Mouse (Mus musculus) C2C12 (cell line): ENCODE results near the gene Arhgap8. TPM values are rescaled to one million over a fixed set of nuclear protein-coding genes. Genes with fewer than 3 reads are reported as not detected.
A peak's percentile ranks its signal among the peaks of the same experiment; 100 is the strongest.

ENCODE experiments used
- H3K27me3 ChIP-seq: one replicate; pipeline ENCODE4 v1.6.1; 2011; ENCODE audit not compliant: control insufficient read depth, insufficient read depth, insufficient read length
- H3K36me3 ChIP-seq: one replicate; pipeline ENCODE4 v1.6.1; 2011; ENCODE audit not compliant: control insufficient read depth, insufficient read depth
- H3K4me3 ChIP-seq: one replicate; pipeline ENCODE4 v1.5.1; 2011; ENCODE audit warnings: mild to moderate bottlenecking, control low read depth; ENCODE audit not compliant: poor library complexity, insufficient read depth, severe bottlenecking
- H3K79me2 ChIP-seq: one replicate; pipeline ENCODE4 v1.6.1; 2011; ENCODE audit not compliant: control insufficient read depth, insufficient read depth
- H3K79me3 ChIP-seq: one replicate; pipeline ENCODE4 v1.6.1; 2011; ENCODE audit warnings: low read depth, control low read depth
- H3ac ChIP-seq: one replicate; pipeline ENCODE3; 2011; ENCODE audit warnings: low read depth; ENCODE audit not compliant: control insufficient read depth, insufficient read length
- CEBPB ChIP-seq: IDR thresholded peaks from one replicate; pipeline ENCODE4 v1.6.1; 2011; ENCODE audit warnings: low read depth, mild to moderate bottlenecking, control low read depth, moderate library complexity
- CTCF ChIP-seq: IDR thresholded peaks from one replicate; pipeline ENCODE4 v1.5.1; 2011; ENCODE audit not compliant: control insufficient read depth, insufficient read depth, insufficient read length
- FOSL1 ChIP-seq: IDR thresholded peaks from one replicate; pipeline ENCODE4 v1.8.0; 2011; ENCODE audit warnings: mild to moderate bottlenecking, low read length; ENCODE audit not compliant: poor library complexity, insufficient read depth, severe bottlenecking
- MAX ChIP-seq: IDR thresholded peaks from one replicate; pipeline ENCODE4 v1.6.1; 2011; ENCODE audit warnings: mild to moderate bottlenecking, control low read depth
- MYOD1 ChIP-seq: IDR thresholded peaks from one replicate; pipeline ENCODE4 v1.6.1; 2011; ENCODE audit warnings: low read depth; ENCODE audit not compliant: control insufficient read depth, insufficient read length
- MYOG ChIP-seq: IDR thresholded peaks from one replicate; pipeline ENCODE4 v1.6.1; 2011; ENCODE audit not compliant: control insufficient read depth, insufficient read length; ENCODE audit errors: extremely low read depth
- USF1 ChIP-seq: IDR thresholded peaks from one replicate; pipeline ENCODE4 v1.6.1; 2011; ENCODE audit warnings: low read depth, mild to moderate bottlenecking, control low read depth, moderate library complexity
- polyA plus RNA-seq: library from polyadenylated mRNA; unstranded; fragments of >200 nt; fragmentation: generic; extraction: Trizol; gene quantifications from one replicate; pipeline ENCODE4 v1.2.1, GENCODE M21; 2012; ENCODE audit warnings: missing spikeins

Gene Arhgap8
- polyA plus RNA-seq, 1 experiment = not detected

DNA sequence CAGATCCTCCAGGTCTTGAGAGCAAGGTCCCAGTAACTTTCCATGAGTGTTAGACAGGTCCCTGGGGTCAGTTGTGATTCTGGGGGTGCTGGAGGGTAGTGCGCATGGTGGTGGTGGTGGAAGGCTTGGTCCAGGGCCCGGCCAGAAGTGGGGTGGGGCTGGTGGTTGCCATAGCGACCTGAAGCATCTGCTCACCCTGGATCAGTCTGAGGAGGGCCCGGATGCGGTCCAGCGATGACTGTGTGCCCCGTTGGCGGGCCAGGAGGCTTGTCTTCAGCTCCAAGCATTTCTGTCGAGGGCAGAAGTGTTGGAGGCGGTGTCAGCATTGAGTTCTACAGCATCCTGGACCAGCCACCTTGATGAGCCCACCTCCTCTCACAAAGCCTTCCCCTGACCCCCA lies 67.3 kb downstream of the Arhgap8 start:
- Histone ChIP-seq H3K79me2 (no peaks in the 10 kb centered on the region), H3ac (no peak overlapping the region), H3K27me3 (peaks cover 21% of the 10 kb centered on the region), H3K79me3 (no peaks in the 10 kb centered on the region), H3K4me3 (no peak overlapping the region), H3K36me3 (no peaks in the 10 kb centered on the region)
- no peak for TF ChIP-seq FOSL1
- TF ChIP-seq USF1 = no peak
- no peak for TF ChIP-seq CEBPB
- no peak for TF ChIP-seq MYOD1

DNA sequence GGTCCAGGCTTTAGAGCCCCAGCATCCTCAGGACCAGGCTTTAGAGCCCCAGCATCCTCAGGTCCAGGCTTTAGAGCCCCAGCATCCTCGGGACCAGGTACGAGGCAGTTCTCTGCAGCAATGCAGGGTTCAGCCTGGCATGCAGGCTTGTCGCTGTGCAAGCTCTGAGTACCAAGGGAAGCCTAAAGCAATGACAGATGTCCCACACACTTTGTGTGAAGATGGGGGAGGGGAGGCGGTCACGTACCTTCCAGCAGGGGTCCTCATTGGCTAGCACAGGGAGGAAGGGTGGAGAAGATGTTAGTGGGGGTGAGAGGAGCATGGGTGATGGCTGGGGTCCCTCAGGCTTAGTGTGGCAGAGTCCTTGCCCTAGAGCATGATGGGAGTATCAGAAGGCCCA lies 73.8 kb downstream of the Arhgap8 start:
- Histone ChIP-seq H3K36me3 (no peaks in the 10 kb centered on the region), H3ac (no peak overlapping the region), H3K79me3 (no peaks in the 10 kb centered on the region), H3K79me2 (no peaks in the 10 kb centered on the region), H3K4me3 (no peak overlapping the region), H3K27me3 (peaks cover 7% of the 10 kb centered on the region)
- TF ChIP-seq USF1 (no peak), CEBPB (no peak), MAX (no peak), CTCF (no peak), MYOG (no peak), MYOD1 (no peak), FOSL1 (no peak)

DNA sequence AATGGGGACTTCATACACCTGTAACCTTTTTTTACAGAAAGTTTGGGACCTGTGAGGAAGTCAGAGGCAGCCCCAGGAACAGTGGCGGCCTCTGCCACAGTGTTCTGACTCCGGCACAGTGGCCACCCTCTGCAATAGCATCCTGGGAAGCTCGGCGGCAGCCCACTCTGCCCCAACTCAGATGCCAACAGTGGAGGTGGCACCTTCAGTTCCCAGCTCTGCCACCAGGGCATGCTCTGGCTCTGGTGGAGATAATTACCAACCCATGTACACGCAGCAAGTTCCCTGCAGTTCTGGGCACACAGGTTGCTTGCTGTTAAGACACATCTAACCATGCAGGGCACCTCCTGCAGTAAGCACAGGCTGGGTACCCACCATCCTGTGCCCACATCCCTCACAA lies 80.3 kb downstream of the Arhgap8 start:
- peak; percentile 9 for TF ChIP-seq CTCF
- TF ChIP-seq MYOG = no peak
- no peak for TF ChIP-seq FOSL1
- no peak for TF ChIP-seq USF1
- no peak for TF ChIP-seq MAX
- no peaks in the 10 kb centered on the region for H3K79me2 ChIP-seq
- H3K27me3 ChIP-seq = no peaks in the 10 kb centered on the region
- H3K79me3 ChIP-seq = no peaks in the 10 kb centered on the region
- no peak overlapping the region for H3K4me3 ChIP-seq
- no peak overlapping the region for H3ac ChIP-seq
- no peaks in the 10 kb centered on the region for H3K36me3 ChIP-seq

DNA sequence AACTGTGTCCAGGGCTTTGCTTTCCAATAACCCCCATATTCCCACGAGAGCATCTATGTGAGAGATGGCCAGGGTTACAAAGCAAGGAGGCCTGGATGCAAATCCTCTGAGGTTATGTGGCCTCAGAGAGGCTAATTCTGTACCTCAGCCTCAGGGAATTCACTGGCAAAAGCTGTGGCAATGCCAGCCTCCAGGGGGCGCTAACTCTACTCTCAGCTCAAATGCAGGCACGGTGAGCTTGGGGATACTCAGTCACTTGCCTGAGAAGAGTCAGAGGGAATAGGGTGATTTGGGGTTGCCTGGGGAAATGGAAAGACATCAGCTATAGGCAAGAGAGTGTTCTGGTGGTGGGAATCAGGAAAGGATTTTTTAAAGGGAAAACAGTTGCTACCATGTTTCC lies 83.8 kb downstream of the Arhgap8 start:
- Histone ChIP-seq H3K79me3 (no peaks in the 10 kb centered on the region), H3K79me2 (no peaks in the 10 kb centered on the region), H3ac (no peak overlapping the region), H3K27me3 (peaks cover 17% of the 10 kb centered on the region), H3K4me3 (no peak overlapping the region), H3K36me3 (no peaks in the 10 kb centered on the region)
- TF ChIP-seq MYOG = no peak
- TF ChIP-seq MYOD1 = no peak
- TF ChIP-seq CTCF = no peak
- no peak for TF ChIP-seq USF1
- no peak for TF ChIP-seq FOSL1
- TF ChIP-seq MAX = no peak
- no peak for TF ChIP-seq CEBPB

DNA sequence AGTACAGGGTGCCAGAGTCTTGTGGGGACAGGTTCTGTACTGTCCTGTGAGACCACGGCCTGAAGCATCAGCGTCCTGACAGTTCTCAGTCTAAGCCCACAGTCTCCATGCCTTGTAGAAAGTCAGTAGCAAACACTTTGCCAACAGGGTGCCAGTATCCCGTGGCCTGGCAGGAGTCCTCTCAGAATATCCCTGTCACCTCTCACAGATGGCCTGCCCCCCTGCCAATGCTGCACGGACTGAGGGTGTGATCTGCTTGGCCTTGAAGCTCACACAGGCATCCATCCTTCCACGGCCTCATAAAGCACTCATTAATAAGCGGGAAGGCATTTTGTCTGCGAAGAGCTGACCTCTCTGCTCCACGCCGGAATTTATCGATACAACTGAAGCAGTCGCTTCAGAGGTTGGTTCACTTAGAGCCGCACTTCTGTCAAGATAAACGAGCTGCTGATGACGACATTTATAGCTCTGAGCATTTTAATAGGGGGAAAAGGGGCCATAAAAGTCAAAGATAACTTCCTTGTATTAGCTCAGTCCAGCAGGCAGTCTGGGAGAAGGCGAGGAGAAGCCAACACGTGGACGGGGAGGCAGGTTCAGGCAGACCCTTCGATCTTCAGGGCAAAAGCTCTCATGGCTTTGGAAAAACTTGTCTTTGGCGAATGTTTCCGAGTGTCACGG lies 89.6 kb downstream of the Arhgap8 start:
- Histone ChIP-seq H3K79me3 (no peaks in the 10 kb centered on the region), H3K4me3 (no peak overlapping the region), H3K36me3 (no peaks in the 10 kb centered on the region), H3ac (no peak overlapping the region), H3K79me2 (no peaks in the 10 kb centered on the region), H3K27me3 (peaks cover 55% of the 10 kb centered on the region)
- TF ChIP-seq CTCF (no peak), MYOG (no peak), FOSL1 (no peak), CEBPB (no peak), MYOD1 (no peak), MAX (no peak), USF1 (no peak)

DNA sequence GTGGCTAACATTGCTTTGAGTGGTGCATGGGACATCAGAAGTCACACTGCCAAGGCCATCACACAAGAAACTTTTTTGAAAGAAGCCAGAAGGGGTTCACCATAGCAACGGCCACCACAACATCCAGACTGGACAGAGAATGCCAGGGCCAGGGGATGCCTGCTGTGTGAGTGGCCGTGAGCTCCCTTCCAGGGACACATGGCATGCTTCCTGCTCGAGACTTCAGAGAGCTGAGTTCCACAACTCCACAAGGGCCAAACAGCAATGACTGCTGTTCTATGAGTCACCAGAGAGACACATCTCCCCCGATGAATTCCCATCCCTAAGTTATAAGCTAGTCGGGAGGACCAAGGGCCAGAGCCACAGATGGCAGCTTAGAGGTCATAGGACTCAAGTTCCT lies 91.3 kb downstream of the Arhgap8 start:
- Histone ChIP-seq H3K79me2 (no peaks in the 10 kb centered on the region), H3K4me3 (no peak overlapping the region), H3K79me3 (no peaks in the 10 kb centered on the region), H3K27me3 (peaks cover 60% of the 10 kb centered on the region), H3ac (no peak overlapping the region), H3K36me3 (no peaks in the 10 kb centered on the region)
- TF ChIP-seq FOSL1 = no peak
